Mouse (Mus musculus): ENCODE data around the gene Gm12355.

The Gm12355 gene

DNA sequence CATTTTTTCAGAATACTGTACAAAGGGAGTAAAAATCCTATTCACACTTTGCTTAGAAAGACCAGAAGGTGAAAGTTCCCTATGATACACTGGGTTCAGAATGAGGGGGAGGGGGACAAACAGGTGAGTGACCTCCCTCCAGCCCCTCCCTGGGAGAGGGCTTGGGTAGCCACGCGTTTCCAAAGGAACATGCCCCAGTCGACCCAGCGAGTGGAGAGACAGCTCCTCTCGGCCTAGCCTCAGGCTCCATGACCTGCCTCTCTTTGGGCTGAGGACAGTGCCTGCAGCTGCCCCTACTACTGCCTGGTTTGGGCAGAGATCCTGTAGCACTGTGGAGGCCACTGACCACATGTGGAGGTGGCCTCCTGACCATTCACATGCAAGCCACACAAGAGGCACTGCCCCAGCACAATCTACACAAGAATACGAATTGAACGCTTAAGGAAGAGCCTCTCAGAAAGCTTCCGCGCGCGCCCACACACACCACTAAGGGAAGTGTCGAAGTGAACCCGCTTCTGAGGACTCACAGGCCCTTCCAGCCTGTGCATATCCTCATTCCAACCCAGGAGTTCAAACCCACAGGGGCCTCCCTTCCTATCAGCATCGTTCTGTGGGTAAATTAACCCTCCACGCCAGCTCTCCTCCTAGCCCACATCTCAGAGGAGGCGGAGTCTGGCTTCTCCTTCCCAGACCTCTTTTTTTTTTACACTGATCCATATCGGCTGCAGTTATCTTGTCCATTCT, 44.0 kb downstream of the Gm12355 start:
- DNase-seq (ENCODE audit: low spot score in 2 of 2), result no peak

DNA sequence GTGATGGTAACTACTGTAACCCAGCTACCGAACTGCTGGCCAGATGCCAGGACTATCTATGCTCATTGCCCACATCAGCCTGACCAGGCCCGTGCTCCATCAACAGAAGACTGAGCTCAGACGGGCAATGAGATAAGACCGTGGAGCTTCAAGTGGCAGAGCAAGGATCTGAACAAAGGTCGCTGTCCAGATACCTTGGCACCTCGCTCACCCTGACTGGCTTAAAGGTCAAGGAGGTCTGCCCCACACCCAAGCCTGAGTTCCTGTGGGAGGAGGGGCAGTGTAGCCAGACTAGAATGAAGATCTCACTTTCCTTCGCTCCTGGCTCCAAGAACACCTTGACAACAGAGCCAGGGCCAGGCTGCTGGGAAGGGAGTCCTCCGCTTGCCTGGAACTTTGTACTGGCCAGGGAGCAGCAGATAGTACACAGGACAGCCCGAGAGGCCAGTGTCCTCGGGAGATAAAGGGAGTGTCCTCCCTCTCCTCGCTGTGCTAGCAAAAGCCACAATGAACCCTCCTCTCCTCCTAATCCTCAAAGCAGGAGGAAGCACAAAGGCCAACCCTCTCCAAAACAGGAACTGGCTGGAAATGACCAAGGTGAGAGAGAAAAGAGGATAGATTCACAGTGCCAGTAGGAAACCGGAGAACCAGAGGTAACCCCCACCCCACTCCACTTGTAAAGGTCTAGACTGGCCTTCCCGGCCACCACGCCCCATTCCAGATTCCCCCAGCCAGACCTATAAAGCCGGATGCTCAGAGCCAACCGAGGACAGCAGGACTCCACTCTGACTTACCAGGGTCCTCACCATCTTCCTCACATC, 45.0 kb downstream of the Gm12355 start:
- DNase-seq (ENCODE audit: low spot score in 2 of 2), result no peak

DNA sequence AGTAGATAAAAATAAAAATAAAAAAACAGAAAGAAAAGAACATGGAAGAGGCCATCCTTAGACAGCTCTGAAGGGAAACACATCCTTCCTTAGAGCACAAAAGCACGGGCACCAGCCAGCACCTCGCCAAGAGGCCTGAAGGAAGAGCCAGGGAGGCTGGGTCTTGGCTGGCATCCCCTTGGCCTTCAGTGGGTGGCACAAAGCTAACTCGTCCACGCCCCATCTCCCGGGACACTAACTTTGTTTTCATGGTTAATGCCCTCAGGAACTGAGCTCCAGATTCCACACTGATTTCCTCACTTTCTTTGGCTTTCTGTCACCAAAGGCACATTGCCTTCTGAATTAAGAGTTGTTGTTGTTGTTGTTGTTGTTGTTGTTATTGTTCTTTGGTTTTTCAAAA, 47.7 kb downstream of the Gm12355 start:
- no peak for DNase-seq (ENCODE audit: low spot score in 2 of 2)

All from urinary bladder, postnatal 4 days (tissue).